Comparison of ENCODE assay signal across 9 mouse cellular contexts in the genomic region with DNA sequence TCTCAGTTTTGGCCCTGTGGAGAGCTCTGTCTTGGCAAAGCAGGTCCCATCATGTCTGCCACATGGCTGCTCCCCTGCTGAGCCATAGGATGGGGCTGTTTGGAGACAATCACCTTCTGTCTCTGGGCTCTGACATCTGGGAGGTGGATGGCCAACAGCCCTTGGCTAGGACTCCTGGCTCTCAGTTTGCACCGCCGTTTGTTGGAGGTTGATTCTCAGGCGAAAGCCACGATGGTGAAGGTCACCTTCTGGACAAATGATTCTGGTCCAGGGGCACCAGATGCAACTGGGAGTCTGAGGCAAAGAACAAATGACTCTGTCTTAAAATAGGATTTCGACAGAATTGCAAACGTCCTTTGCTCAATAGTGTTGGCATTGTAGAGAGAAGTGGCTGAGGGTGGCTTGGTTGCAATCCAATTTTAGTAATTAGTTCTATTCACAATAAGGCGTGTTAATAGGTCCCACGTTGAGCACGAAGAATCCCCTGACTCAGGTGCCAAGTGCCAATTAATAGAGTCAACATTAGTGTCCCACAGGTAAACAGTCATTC. TPM values are rescaled to one million over a fixed set of nuclear protein-coding genes. Genes with fewer than 3 reads are reported as not detected.
DNase-seq lines count a peak whose midpoint lies in the region; ATAC-seq lines count a peak whose summit lies in the region.
"Had no signal": no experiment of that assay in that cellular context is flagged by ENCODE, and none has a peak within 500 bp of the region (broad histone marks: within the 10 kb centered on the region; RNA-seq: fewer than 3 reads in every experiment).

No protein-coding gene starts in this region.

- H3K27ac ChIP-seq in forebrain, embryonic 13.5 days: peak overlapping the region; percentile 3; the same call in 1 of the 2 replicates
- no peak overlapping the region for H3K27ac ChIP-seq in forebrain, embryonic 11.5 days (ENCODE audit: low read depth, low read length)
- H3K27ac ChIP-seq in neural tube, embryonic 15.5 days (replicated peaks): no peak overlapping the region
- H3K27ac ChIP-seq: lung, embryonic 15.5 days had no signal

- H3K36me3 ChIP-seq in forebrain, embryonic 13.5 days (ENCODE audit: poor library complexity, severe bottlenecking): no peaks in the 10 kb centered on the region
- no peaks in the 10 kb centered on the region for H3K36me3 ChIP-seq in forebrain, embryonic 11.5 days (ENCODE audit: control insufficient read depth, insufficient read depth, low read length)
- no peaks in the 10 kb centered on the region for H3K36me3 ChIP-seq in neural tube, embryonic 15.5 days
- H3K36me3 ChIP-seq: lung, embryonic 15.5 days had no signal

- H3K9me3 ChIP-seq in forebrain, embryonic 13.5 days (replicated peaks): no peaks in the 10 kb centered on the region
- H3K9me3 ChIP-seq in forebrain, embryonic 11.5 days (ENCODE audit: control insufficient read depth, low read length): no peaks in the 10 kb centered on the region
- no peaks in the 10 kb centered on the region for H3K9me3 ChIP-seq in neural tube, embryonic 15.5 days (replicated peaks)
- H3K9me3 ChIP-seq: lung, embryonic 15.5 days had no signal

- H3K27me3 ChIP-seq in forebrain, embryonic 13.5 days: no peaks in the 10 kb centered on the region
- H3K27me3 ChIP-seq in forebrain, embryonic 11.5 days (ENCODE audit: control insufficient read depth, insufficient read depth, low read length): no peaks in the 10 kb centered on the region
- H3K27me3 ChIP-seq in neural tube, embryonic 15.5 days (replicated peaks): no peaks in the 10 kb centered on the region
- H3K27me3 ChIP-seq: lung, embryonic 15.5 days had no signal

- no peak overlapping the region for H3K4me2 ChIP-seq in forebrain, embryonic 13.5 days
- H3K4me2 ChIP-seq in forebrain, embryonic 11.5 days (ENCODE audit: low read depth, low read length, severe bottlenecking): no peak overlapping the region
- no peak overlapping the region for H3K4me2 ChIP-seq in neural tube, embryonic 15.5 days
- H3K4me2 ChIP-seq: lung, embryonic 15.5 days had no signal

- H3K4me3 ChIP-seq in forebrain, embryonic 13.5 days: no peak overlapping the region
- H3K4me3 ChIP-seq in forebrain, embryonic 11.5 days (ENCODE audit: low read depth, low read length): no peak overlapping the region
- H3K4me3 ChIP-seq in neural tube, embryonic 15.5 days (replicated peaks): no peak overlapping the region
- H3K4me3 ChIP-seq: lung, embryonic 15.5 days had no signal

- ATAC-seq in forebrain, embryonic 13.5 days: peak; percentile 71
- no peak for ATAC-seq in forebrain, embryonic 11.5 days (replicated peaks; ENCODE audit: low FRiP score)
- 0 out of 2 replicates have a peak, but pooled peaks have one; percentile 31 for ATAC-seq in neural tube, embryonic 15.5 days (ENCODE audit: low FRiP score)
- ATAC-seq in megakaryocyte-erythroid progenitor cell, adult 5-6 weeks (replicated peaks; ENCODE audit: low FRiP score, low TSS enrichment, poor library complexity, severe bottlenecking): peak; percentile 27
- no peak for ATAC-seq in activated CD4-positive, CD25-positive, alpha-beta regulatory T cell, adult 4 months

- 50% methylated on average over 9 of the region's 9 CpGs for WGBS in forebrain, embryonic 13.5 days
- WGBS in forebrain, embryonic 11.5 days: 85% methylated on average over 9 of the region's 9 CpGs
- WGBS in neural tube, embryonic 15.5 days: 61% methylated on average over 9 of the region's 9 CpGs

- DNase-seq in forebrain, embryonic 11.5 days (ENCODE audit: low spot score): no peak
- DNase-seq in neural tube, embryonic 10.5 days (ENCODE audit: extremely low spot score, low spot score): no peak
- peak; percentile 49 for DNase-seq in gonadal fat pad, adult 2 months (ENCODE audit: low read depth)
- DNase-seq in urinary bladder, postnatal 36 days (ENCODE audit: low spot score in 2 of 2): no peak

- H3K9ac ChIP-seq in forebrain, embryonic 13.5 days: no peak overlapping the region
- H3K9ac ChIP-seq in forebrain, embryonic 11.5 days (ENCODE audit: low read length): no peak overlapping the region
- no peak overlapping the region for H3K9ac ChIP-seq in neural tube, embryonic 15.5 days (replicated peaks)
- H3K9ac ChIP-seq: lung, embryonic 15.5 days had no signal

- peaks cover 20% of the 10 kb centered on the region for H3K4me1 ChIP-seq in forebrain, embryonic 13.5 days
- no peaks in the 10 kb centered on the region for H3K4me1 ChIP-seq in forebrain, embryonic 11.5 days (replicated peaks; ENCODE audit: control insufficient read depth, insufficient read depth, low read length)
- H3K4me1 ChIP-seq in neural tube, embryonic 15.5 days: 0 out of 2 replicates have a peak, but pooled peaks cover 3% of the 10 kb centered on the region

RNA-seq across cellular contexts. Expression of a gene that starts 30.7 kb away (rescaled TPM):
- 5.8 and 9.1 TPM in 2 replicates for polyA plus RNA-seq in forebrain, embryonic 13.5 days (2015; fragmentation: Nextera tagmentation; extraction: Ambion mirVana)
- polyA plus RNA-seq in forebrain, embryonic 11.5 days (2014; fragmentation: Nextera tagmentation; extraction: Ambion mirVana): 9.0 and 10.0 TPM in 2 replicates
- polyA plus RNA-seq in neural tube, embryonic 15.5 days (2015; fragmentation: Nextera tagmentation; extraction: Ambion mirVana): 4.2 and 5.5 TPM in 2 replicates
- polyA plus RNA-seq in gonadal fat pad, adult 2 months (2012; rRNA removed): 17.8 and 28.7 TPM in 2 replicates
- 29.9 and 35.0 TPM in 2 replicates for total RNA-seq in megakaryocyte-erythroid progenitor cell, adult 5-6 weeks (2014; fragmentation: Nextera tagmentation)
- 22.7 and 29.0 TPM in 2 replicates for total RNA-seq in megakaryocyte-erythroid progenitor cell, adult 5-6 weeks (2017)
- 10 to 100 TPM in 1 of 2 experiments, 1 to 10 TPM in 1; 7.4 to 16.6 TPM for polyA plus RNA-seq in activated CD4-positive, CD25-positive, alpha-beta regulatory T cell, adult 4 months (2017; shearing (Covaris generic))

Comparison
In these comparisons a context has a peak if more than half of its experiments do, and no peak if none do; other contexts are left out.
1. ATAC-seq: peak in forebrain, embryonic 13.5 days (single experiment), neural tube, embryonic 15.5 days (single experiment) and megakaryocyte-erythroid progenitor cell, adult 5-6 weeks (single experiment); none in forebrain, embryonic 11.5 days (single experiment) and activated CD4-positive, CD25-positive, alpha-beta regulatory T cell, adult 4 months (single experiment).